Mouse (Mus musculus) forebrain, embryonic 15.5 days (tissue): ENCODE data around the gene Scaf1. TPM values are rescaled to one million over a fixed set of nuclear protein-coding genes. Genes with fewer than 3 reads are reported as not detected.

Experiments
- ATAC-seq: fragments of 200-750 bp; cut with Nextera tagmentation; replicated peaks from 2 replicates; pipeline ENCODE4 v1.8.0; 2017; ENCODE audit warnings: mild to moderate bottlenecking, moderate TSS enrichment, moderate library complexity
- H3K27ac ChIP-seq: fragments of 300-500 bp; sonication (generic); replicated peaks from 2 replicates; pipeline ENCODE4 v1.5.1; 2015; ENCODE audit warnings: mild to moderate bottlenecking, inconsistent platforms
- H3K27me3 ChIP-seq: fragments of 300-500 bp; sonication (generic); 2 replicates; pipeline ENCODE4 v1.6.1; 2015; ENCODE audit warnings: inconsistent platforms
- H3K36me3 ChIP-seq: fragments of 300-500 bp; sonication (generic); 2 replicates; pipeline ENCODE4 v1.6.1; 2015; ENCODE audit warnings: mild to moderate bottlenecking, inconsistent platforms
- H3K4me1 ChIP-seq: fragments of 300-500 bp; sonication (generic); 2 replicates; pipeline ENCODE4 v1.6.1; 2015; ENCODE audit warnings: inconsistent platforms
- H3K4me2 ChIP-seq: fragments of 300-500 bp; sonication (generic); replicated peaks from 2 replicates; pipeline ENCODE4 v1.6.1; 2015; ENCODE audit warnings: mild to moderate bottlenecking, inconsistent platforms
- H3K4me3 ChIP-seq: fragments of 300-500 bp; sonication (generic); 2 replicates; pipeline ENCODE4 v1.5.1; 2015; ENCODE audit warnings: mild to moderate bottlenecking, inconsistent platforms
- H3K9ac ChIP-seq: fragments of 300-500 bp; sonication (generic); replicated peaks from 2 replicates; pipeline ENCODE4 v1.6.1; 2015; ENCODE audit warnings: mild to moderate bottlenecking, inconsistent platforms
- H3K9me3 ChIP-seq: fragments of 300-500 bp; sonication (generic); 2 replicates; pipeline ENCODE4 v1.6.1; 2016; ENCODE audit warnings: inconsistent platforms
- WGBS: fragments of 180-500 bp; shearing (Covaris S2); methylation state at CpG from one replicate; pipeline ENCODE4 v1.1.7; 2015; ENCODE audit warnings: mixed read lengths; 5-methylcytosine and 5-hydroxymethylcytosine counted together
- polyA plus RNA-seq: library from polyadenylated mRNA; unstranded; fragments of >200 nt; fragmentation: Nextera tagmentation; extraction: Ambion mirVana; gene quantifications from 2 replicates; pipeline ENCODE4 v1.2.1, GENCODE M21; 2015

The Scaf1 gene
- polyA plus RNA-seq, 1 experiment from 2014 or later = 42.8 TPM

- peaks cover 94% of the 10 kb centered on the region for H3K36me3 ChIP-seq
- no peak overlapping the region for H3K4me2 ChIP-seq
- H3K9me3 ChIP-seq = no peaks in the 10 kb centered on the region
- no peak overlapping the region for H3K27ac ChIP-seq
- no peaks in the 10 kb centered on the region for H3K4me1 ChIP-seq
- H3K4me3 ChIP-seq = no peak overlapping the region
- WGBS = 95% methylated on average over 12 of the region's 12 CpGs
- H3K27me3 ChIP-seq = no peaks in the 10 kb centered on the region
- H3K9ac ChIP-seq = no peak overlapping the region
- ATAC-seq = no peak
These were observed 9.7 kb downstream of the Scaf1 start for GRCm38 (mm10) chr7:45006503-45006902.

DNA sequence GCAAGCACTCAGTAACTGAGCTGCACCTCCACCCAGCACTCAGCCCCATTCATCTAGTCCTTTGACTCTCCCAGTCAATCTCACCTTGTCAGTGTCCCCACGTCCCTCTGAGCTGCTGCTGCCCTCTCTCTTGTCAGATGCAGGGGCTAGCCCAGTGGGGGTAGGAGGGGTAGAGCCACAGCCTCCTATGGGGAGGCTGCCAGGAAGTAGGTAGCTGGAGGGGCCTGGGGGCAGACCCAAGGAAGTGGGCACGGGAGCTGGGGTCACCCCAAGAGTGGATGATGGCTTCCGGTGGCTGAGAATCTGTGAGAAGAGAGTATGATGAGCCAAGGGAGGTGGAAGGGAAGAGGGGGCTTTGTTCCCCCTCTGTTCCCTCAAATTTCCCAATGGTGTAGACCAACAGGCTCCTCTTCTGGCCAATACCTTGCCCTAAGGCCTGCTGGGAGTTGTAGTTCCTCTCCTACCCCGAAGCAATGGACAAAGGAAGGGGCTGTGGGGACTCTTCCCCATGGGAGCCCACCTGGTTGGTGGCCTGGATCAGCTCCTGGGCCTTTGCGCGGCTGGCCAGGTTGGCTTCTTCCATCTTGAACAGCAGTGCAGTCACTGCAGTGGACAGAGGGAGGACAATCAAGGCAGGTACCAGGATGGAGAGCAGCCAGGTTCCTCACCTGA lies 10.7 kb downstream of the Scaf1 start:
- Histone ChIP-seq H3K4me2 (no peak overlapping the region), H3K4me1 (no peaks in the 10 kb centered on the region), H3K36me3 (peaks cover 96% of the 10 kb centered on the region), H3K27ac (no peak overlapping the region), H3K9ac (no peak overlapping the region), H3K27me3 (no peaks in the 10 kb centered on the region), H3K4me3 (no peak overlapping the region), H3K9me3 (no peaks in the 10 kb centered on the region)
- no peak for ATAC-seq
- WGBS = 87% methylated on average over 6 of the region's 6 CpGs

DNA sequence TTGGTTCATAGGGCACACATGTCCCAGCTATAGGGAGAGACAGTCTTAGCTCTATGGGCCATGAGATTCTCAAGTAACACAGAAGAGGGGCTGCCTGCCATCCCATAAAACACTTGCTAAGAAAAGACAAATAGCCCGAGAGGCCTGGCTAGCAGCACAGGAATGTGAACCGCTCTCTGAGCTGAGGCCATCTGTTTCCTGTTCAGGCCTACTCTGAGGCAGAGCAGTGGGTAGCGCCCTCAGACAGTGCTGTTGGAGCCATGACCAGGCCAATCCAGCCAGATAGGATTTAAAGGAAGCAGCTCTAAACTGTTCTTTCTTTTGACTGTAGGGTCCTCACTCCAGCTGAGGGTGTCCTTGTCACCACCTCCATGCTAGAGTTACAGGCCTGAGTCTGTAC lies 11.6 kb downstream of the Scaf1 start:
- WGBS = 91% methylated on average over 3 of the region's 3 CpGs
- Histone ChIP-seq H3K27me3 (no peaks in the 10 kb centered on the region), H3K4me1 (no peaks in the 10 kb centered on the region), H3K27ac (no peak overlapping the region), H3K9ac (no peak overlapping the region), H3K36me3 (peaks cover 90% of the 10 kb centered on the region), H3K4me2 (no peak overlapping the region), H3K4me3 (no peak overlapping the region), H3K9me3 (no peaks in the 10 kb centered on the region)
- no peak for ATAC-seq

- WGBS = 92% methylated on average over 7 of the region's 7 CpGs
- no peak for ATAC-seq
- no peak overlapping the region for H3K4me3 ChIP-seq
These were observed 13.7 kb downstream of the Scaf1 start for GRCm38 (mm10) chr7:45002440-45002839.

GRCm38 (mm10) chr7:45000539-45001114 lies 15.5 kb downstream of the Scaf1 start:
- Histone ChIP-seq H3K4me1 (peaks cover 26% of the 10 kb centered on the region), H3K9ac (no peak overlapping the region), H3K27ac (no peak overlapping the region), H3K4me2 (no peak overlapping the region), H3K9me3 (no peaks in the 10 kb centered on the region), H3K27me3 (no peaks in the 10 kb centered on the region), H3K4me3 (no peak overlapping the region), H3K36me3 (peaks cover 51% of the 10 kb centered on the region)
- no peak for ATAC-seq
- WGBS = 85% methylated on average over 21 of the region's 21 CpGs

More at GRCm38 (mm10) chr7:45002440-45002839, 13.7 kb downstream of the Scaf1 start:
- no peaks in the 10 kb centered on the region for H3K27me3 ChIP-seq
- no peaks in the 10 kb centered on the region for H3K9me3 ChIP-seq
- peaks cover 69% of the 10 kb centered on the region for H3K36me3 ChIP-seq
- peaks cover 16% of the 10 kb centered on the region for H3K4me1 ChIP-seq
- H3K27ac ChIP-seq = no peak overlapping the region
- no peak overlapping the region for H3K4me2 ChIP-seq
- H3K9ac ChIP-seq = no peak overlapping the region

DNA sequence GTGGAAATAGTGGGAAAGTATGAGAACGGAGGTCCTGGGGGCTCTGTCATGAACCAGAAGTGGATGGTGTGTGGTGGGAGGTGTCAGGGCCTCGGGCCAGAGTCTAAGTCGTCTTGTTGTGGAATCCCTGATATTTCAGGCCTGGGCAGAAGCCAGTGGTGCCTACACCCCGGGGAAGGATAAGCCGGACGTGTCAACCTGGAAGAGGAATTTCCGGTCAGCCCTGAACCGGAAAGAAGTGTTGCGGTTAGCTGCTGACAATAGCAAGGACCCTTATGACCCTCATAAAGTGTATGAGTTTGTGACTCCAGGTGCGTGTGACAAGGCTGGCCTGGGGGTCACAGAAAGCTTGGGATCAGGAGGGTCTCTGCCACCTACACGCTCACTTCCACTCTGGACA lies 16.4 kb downstream of the Scaf1 start:
- Histone ChIP-seq H3K9ac (no peak overlapping the region), H3K27me3 (no peaks in the 10 kb centered on the region), H3K27ac (no peak overlapping the region), H3K4me3 (no peak overlapping the region), H3K9me3 (no peaks in the 10 kb centered on the region), H3K4me1 (peaks cover 26% of the 10 kb centered on the region), H3K36me3 (peaks cover 44% of the 10 kb centered on the region), H3K4me2 (no peak overlapping the region)
- no peak for ATAC-seq
- WGBS = 88% methylated on average over 11 of the region's 11 CpGs

- Histone ChIP-seq H3K9ac (peak within 1 kb of the TSS; percentile 66), H3K36me3 (peaks cover 34% of the 10 kb centered on the region), H3K27me3 (no peaks in the 10 kb centered on the region), H3K27ac (peak within 1 kb of the TSS; percentile 82), H3K4me1 (peaks cover 26% of the 10 kb centered on the region), H3K4me2 (peak within 1 kb of the TSS; percentile 76), H3K9me3 (no peaks in the 10 kb centered on the region), H3K4me3 (peak within 1 kb of the TSS; percentile 63)
- WGBS = 3% methylated on average over 18 of the region's 18 CpGs
- no peak for ATAC-seq
These were observed 17.6 kb downstream of the Scaf1 start, which contains the start of gene Bcl2l12 for GRCm38 (mm10) chr7:44998501-44998955. Gene Bcl2l12 (minus strand): TSS chr7:44998712.

- ATAC-seq = no peak; the same call in 1 of the 2 replicates
- H3K27ac ChIP-seq = peak overlapping the region; percentile 82
- H3K4me2 ChIP-seq = peak overlapping the region; percentile 76
- H3K9me3 ChIP-seq = no peaks in the 10 kb centered on the region
- H3K4me1 ChIP-seq = peaks cover 26% of the 10 kb centered on the region
- peak overlapping the region; percentile 66 for H3K9ac ChIP-seq
- H3K27me3 ChIP-seq = no peaks in the 10 kb centered on the region
- 4% methylated on average over 15 of the region's 15 CpGs for WGBS
- peak overlapping the region; percentile 63 for H3K4me3 ChIP-seq
- H3K36me3 ChIP-seq = peaks cover 29% of the 10 kb centered on the region
These were observed 18.2 kb downstream of the Scaf1 start for GRCm38 (mm10) chr7:44997940-44998428.

GRCm38 (mm10) chr7:44997231-44997939 lies 18.8 kb downstream of the Scaf1 start, which contains the start of gene Irf3:
Gene Irf3 (plus strand): TSS chr7:44997648.
- Histone ChIP-seq H3K4me1 (peaks cover 26% of the 10 kb centered on the region), H3K9ac (peak within 1 kb of the TSS; percentile 66), H3K27me3 (no peaks in the 10 kb centered on the region), H3K4me3 (peak within 1 kb of the TSS; percentile 63), H3K27ac (peak within 1 kb of the TSS; percentile 82), H3K36me3 (peaks cover 23% of the 10 kb centered on the region), H3K9me3 (no peaks in the 10 kb centered on the region), H3K4me2 (peak within 1 kb of the TSS; percentile 76)
- ATAC-seq = peak; percentile 91
- under 1% methylated on average over 43 of the region's 43 CpGs for WGBS

DNA sequence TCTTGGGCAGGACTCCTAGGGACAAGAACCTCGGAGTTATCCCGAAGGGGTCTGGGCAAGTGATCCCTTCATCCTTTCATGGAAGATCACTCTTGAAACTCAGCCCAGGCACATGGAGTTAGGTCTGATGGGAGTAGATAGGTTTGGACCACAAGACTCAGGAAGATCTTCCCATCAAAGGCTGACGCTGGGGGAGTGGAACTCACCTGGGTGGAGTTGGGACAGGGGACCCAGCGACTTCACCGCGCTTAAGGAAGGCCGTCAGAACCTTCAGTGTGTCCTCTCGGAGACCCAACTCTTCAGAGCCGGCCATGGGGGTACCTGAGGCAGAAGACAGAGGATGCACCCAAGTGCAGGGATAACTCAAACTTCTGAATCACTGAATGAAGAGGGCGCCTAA lies 19.5 kb downstream of the Scaf1 start:
- no peaks in the 10 kb centered on the region for H3K27me3 ChIP-seq

GRCm38 (mm10) chr7:44986879-44987718 lies 29.1 kb downstream of the Scaf1 start:
- Histone ChIP-seq H3K9me3 (no peaks in the 10 kb centered on the region), H3K4me3 (peak overlapping the region; percentile 65), H3K4me2 (peak overlapping the region; percentile 69), H3K27ac (peak overlapping the region; percentile 95), H3K36me3 (peaks cover 10% of the 10 kb centered on the region), H3K4me1 (peaks cover 35% of the 10 kb centered on the region), H3K27me3 (no peaks in the 10 kb centered on the region), H3K9ac (peak overlapping the region; percentile 67)
- WGBS = under 1% methylated on average over 29 of the region's 29 CpGs
- peak; percentile 21 for ATAC-seq

More for the DNA sequence above, 19.5 kb downstream of the Scaf1 start:
- ATAC-seq = no peak
- Histone ChIP-seq H3K27ac (0 out of 2 replicates have a peak overlapping the region, but pooled peaks have one; percentile 4), H3K9me3 (no peaks in the 10 kb centered on the region), H3K4me3 (peak overlapping the region; percentile 63), H3K9ac (peak overlapping the region; percentile 41), H3K4me1 (peaks cover 26% of the 10 kb centered on the region), H3K4me2 (peak overlapping the region; percentile 76), H3K36me3 (peaks cover 15% of the 10 kb centered on the region)
- 11% methylated on average over 10 of the region's 10 CpGs for WGBS
